Mouse (Mus musculus): ENCODE data around the gene Ppfibp2. TPM values are rescaled to one million over a fixed set of nuclear protein-coding genes. Genes with fewer than 3 reads are reported as not detected.

Gene Ppfibp2
- total RNA-seq, 1 experiment, result 6.0 TPM

DNA sequence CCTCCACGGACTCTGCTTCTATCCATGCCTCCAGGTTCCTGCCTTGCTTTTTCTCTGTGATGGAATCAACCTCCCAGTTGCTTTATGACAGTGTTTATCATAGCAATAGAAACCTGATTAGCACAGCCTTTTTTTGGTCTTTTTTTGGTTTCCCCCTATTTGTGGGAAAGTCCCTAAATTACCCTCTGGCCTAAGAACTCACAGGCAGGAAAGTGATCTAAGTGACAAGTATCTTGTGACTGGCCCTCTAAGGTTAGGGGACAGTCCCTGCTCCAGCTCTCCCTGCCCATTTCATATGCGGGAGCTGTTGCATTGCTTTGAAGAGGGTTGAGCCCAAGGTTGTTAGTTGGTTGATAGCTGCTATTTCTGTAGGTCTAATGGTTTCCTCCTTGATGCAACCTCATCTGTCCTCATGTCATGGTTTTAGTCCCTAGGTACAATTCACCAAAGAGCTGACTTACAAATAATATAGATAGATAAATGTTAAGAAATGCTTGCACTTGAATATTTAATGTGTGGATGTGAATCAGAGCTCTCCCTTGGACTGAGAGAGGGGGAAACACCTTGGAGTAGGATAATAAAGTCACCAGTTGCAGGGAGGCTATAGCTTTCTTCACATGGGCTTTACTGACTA is 14.7 kb downstream of the Ppfibp2 start:
- Histone ChIP-seq H3K36me3 (ENCODE audit: control insufficient read depth, insufficient read depth, low read length, poor library complexity, severe bottlenecking) (no peaks in the 10 kb centered on the region), H3K9ac (ENCODE audit: insufficient read depth, low read depth, low read length, poor library complexity, severe bottlenecking) (no peak overlapping the region), H3K27ac (ENCODE audit: insufficient read depth, low read depth, low read length, poor library complexity, severe bottlenecking) (no peak overlapping the region), H3K4me3 (ENCODE audit: insufficient read depth in 1 of 2, low read depth in 1 of 2, low read length in 2 of 2, poor library complexity in 1 of 2, severe bottlenecking in 1 of 2) (no peak overlapping the region), H3K4me1 (ENCODE audit: control insufficient read depth in 2 of 2, insufficient read depth in 2 of 2, low read length in 2 of 2, poor library complexity in 1 of 2) (no peaks in the 10 kb centered on the region; a peak in 1 of 4 replicates), H3K9me3 (ENCODE audit: control insufficient read depth, insufficient read depth, low read depth, low read length) (no peaks in the 10 kb centered on the region)
- no peak for TF ChIP-seq CHD2 (IDR thresholded peaks at IDR 0.05; ENCODE audit: low read depth, low read length)
- DNase-seq (ENCODE audit: low read depth, low spot score), result no peak
- in situ Hi-C loops (cut with MboI; ENCODE audit: low sequenced_read_pairs in 2 of 2, unreplicated experiment in 2 of 2), result no loop called here

DNA sequence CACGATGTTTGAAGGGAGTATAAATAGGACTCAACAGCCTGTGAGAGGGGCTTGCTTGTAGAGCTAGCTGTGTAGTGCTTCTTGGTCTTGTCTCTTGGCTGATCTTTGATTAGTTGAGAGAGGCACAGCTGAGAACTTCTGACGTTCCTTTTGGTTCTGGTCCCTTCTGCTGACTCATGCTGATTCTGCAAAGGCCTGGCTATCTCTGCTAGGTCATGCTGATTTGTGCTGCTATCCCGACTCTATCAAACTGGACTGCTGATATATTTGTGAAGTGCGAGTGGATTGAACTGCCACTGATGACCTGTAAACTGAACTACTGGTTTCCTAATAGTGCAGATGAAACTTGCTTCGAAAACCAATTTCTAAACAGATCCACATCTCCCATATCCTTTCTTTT is 15.9 kb downstream of the Ppfibp2 start:
- no peak for TF ChIP-seq HCFC1 (IDR thresholded peaks at IDR 0.05; ENCODE audit: borderline replicate concordance, insufficient read depth, low read length)
- no peak for TF ChIP-seq MAFK (IDR thresholded peaks at IDR 0.05; ENCODE audit: insufficient read depth, low read depth, low read length)
- TF ChIP-seq ZNF384 (IDR thresholded peaks at IDR 0.05; ENCODE audit: low read depth, low read length), result no peak
- no peak for TF ChIP-seq CHD2 (IDR thresholded peaks at IDR 0.05; ENCODE audit: low read depth, low read length)
- TF ChIP-seq ZC3H11A (IDR thresholded peaks at IDR 0.05; ENCODE audit: borderline replicate concordance, low read depth, low read length), result no peak
- no peaks in the 10 kb centered on the region; a peak in 1 of 4 replicates for H3K4me1 ChIP-seq (ENCODE audit: control insufficient read depth in 2 of 2, insufficient read depth in 2 of 2, low read length in 2 of 2, poor library complexity in 1 of 2)
- no peak overlapping the region for H3K9ac ChIP-seq (ENCODE audit: insufficient read depth, low read depth, low read length, poor library complexity, severe bottlenecking)
- no peak overlapping the region for H3K27ac ChIP-seq (ENCODE audit: insufficient read depth, low read depth, low read length, poor library complexity, severe bottlenecking)
- H3K9me3 ChIP-seq (ENCODE audit: control insufficient read depth, insufficient read depth, low read depth, low read length), result no peaks in the 10 kb centered on the region
- no peak for DNase-seq (ENCODE audit: low read depth, low spot score)
- in situ Hi-C loops (cut with MboI; ENCODE audit: low sequenced_read_pairs in 2 of 2, unreplicated experiment in 2 of 2), result no loop called here
- no peak overlapping the region for H3K4me3 ChIP-seq (ENCODE audit: insufficient read depth in 1 of 2, low read depth in 1 of 2, low read length in 2 of 2, poor library complexity in 1 of 2, severe bottlenecking in 1 of 2)
- H3K36me3 ChIP-seq (ENCODE audit: control insufficient read depth, insufficient read depth, low read length, poor library complexity, severe bottlenecking), result no peaks in the 10 kb centered on the region

DNA sequence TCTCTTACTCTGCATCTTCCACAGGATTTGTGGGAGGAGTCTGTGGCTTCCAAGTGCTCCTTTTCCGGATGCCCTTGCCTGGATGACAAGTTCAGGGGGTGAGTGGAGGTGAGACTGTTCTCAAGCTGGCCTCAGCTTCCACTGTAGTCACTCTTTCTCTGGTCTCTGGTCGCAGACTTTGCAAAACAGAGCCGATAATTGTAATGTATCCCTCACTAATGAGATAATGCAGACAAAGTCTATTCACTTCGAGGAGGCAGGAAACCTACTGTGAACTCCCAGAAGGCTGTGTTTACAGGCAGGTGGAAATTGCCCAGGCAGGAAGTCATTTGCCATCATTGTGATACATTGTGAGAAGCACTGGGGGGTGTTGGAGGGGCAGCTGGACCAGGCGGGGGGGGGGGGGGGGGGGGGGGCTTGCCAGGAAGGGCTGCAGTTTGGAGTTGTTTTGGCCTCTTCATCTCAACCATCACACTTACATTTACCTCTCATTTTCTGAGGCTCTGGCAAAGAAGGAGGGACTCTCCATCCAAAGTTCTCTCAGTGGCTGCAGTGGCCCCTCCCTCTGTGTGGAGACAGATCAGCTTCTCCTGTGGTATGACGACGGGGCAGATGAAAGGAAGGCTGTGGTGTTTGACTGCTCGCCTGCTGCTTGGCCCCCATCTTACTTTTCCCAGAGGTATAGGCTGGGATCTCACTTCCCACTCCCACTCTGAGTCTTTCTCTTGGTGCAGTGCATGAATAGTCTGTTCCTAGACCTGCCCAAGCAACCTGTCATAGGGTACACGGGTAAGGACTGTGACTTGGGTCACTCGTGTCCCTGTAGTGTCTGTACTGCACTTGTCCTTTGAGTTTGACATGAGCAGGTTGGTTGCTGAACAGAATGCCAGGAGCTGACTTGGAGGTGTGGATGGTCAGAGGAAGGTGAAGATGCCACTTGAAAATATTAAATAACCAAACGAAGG is 23.3 kb downstream of the Ppfibp2 start:
- Histone ChIP-seq H3K4me3 (ENCODE audit: insufficient read depth in 1 of 2, low read depth in 1 of 2, low read length in 2 of 2, poor library complexity in 1 of 2, severe bottlenecking in 1 of 2) (no peak overlapping the region), H3K9me3 (ENCODE audit: control insufficient read depth, insufficient read depth, low read depth, low read length) (no peaks in the 10 kb centered on the region), H3K27ac (ENCODE audit: insufficient read depth, low read depth, low read length, poor library complexity, severe bottlenecking) (peak overlapping the region; percentile 55), H3K36me3 (ENCODE audit: control insufficient read depth, insufficient read depth, low read length, poor library complexity, severe bottlenecking) (peaks cover 3% of the 10 kb centered on the region; the same call in 1 of the 2 replicates), H3K9ac (ENCODE audit: insufficient read depth, low read depth, low read length, poor library complexity, severe bottlenecking) (no peak overlapping the region), H3K4me1 (ENCODE audit: control insufficient read depth in 2 of 2, insufficient read depth in 2 of 2, low read length in 2 of 2, poor library complexity in 1 of 2) (peaks cover 8 to 18% of the 10 kb centered on the region in 2 experiments; a peak in 3 of 4 replicates)
- in situ Hi-C loops (cut with MboI; ENCODE audit: low sequenced_read_pairs in 2 of 2, unreplicated experiment in 2 of 2), result no loop called here
- no peak for DNase-seq (ENCODE audit: low read depth, low spot score)
- TF ChIP-seq ZC3H11A (IDR thresholded peaks at IDR 0.05; ENCODE audit: borderline replicate concordance, low read depth, low read length), result no peak
- TF ChIP-seq HCFC1 (IDR thresholded peaks at IDR 0.05; ENCODE audit: borderline replicate concordance, insufficient read depth, low read length), result no peak

DNA sequence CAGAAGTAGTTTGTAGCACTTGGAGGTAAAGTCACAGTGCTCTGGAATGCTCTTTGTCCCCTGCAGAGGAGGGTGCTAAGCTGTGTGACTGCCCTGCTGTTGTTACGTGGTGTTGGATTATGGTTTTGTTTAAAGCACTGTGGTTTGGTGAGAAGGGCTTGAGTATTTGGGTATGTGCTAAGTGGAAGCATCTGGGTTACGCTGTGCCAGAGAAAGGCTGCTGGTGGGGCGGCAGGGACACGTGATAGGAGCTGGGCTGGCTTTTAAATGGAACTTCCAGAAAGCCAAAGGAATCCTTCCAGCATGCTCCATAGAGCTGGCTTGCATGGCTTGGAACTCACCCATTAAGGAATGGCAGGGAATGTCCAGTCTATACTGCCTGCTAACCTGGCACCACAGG is 24.2 kb downstream of the Ppfibp2 start:
- in situ Hi-C loops (cut with MboI; ENCODE audit: low sequenced_read_pairs in 2 of 2, unreplicated experiment in 2 of 2), result no loop called here
- Histone ChIP-seq H3K4me3 (ENCODE audit: insufficient read depth in 1 of 2, low read depth in 1 of 2, low read length in 2 of 2, poor library complexity in 1 of 2, severe bottlenecking in 1 of 2) (no peak overlapping the region), H3K4me1 (ENCODE audit: control insufficient read depth in 2 of 2, insufficient read depth in 2 of 2, low read length in 2 of 2, poor library complexity in 1 of 2) (peaks cover 8 to 18% of the 10 kb centered on the region in 2 experiments; a peak in 3 of 4 replicates), H3K9ac (ENCODE audit: insufficient read depth, low read depth, low read length, poor library complexity, severe bottlenecking) (no peak overlapping the region), H3K9me3 (ENCODE audit: control insufficient read depth, insufficient read depth, low read depth, low read length) (no peaks in the 10 kb centered on the region), H3K36me3 (ENCODE audit: control insufficient read depth, insufficient read depth, low read length, poor library complexity, severe bottlenecking) (peaks cover 3% of the 10 kb centered on the region; the same call in 1 of the 2 replicates), H3K27ac (ENCODE audit: insufficient read depth, low read depth, low read length, poor library complexity, severe bottlenecking) (no peak overlapping the region; the same call in 1 of the 2 replicates)
- TF ChIP-seq ZC3H11A (IDR thresholded peaks at IDR 0.05; ENCODE audit: borderline replicate concordance, low read depth, low read length) (no peak), MAFK (IDR thresholded peaks at IDR 0.05; ENCODE audit: insufficient read depth, low read depth, low read length) (no peak), HCFC1 (IDR thresholded peaks at IDR 0.05; ENCODE audit: borderline replicate concordance, insufficient read depth, low read length) (no peak), CHD2 (IDR thresholded peaks at IDR 0.05; ENCODE audit: low read depth, low read length) (no peak), ZNF384 (IDR thresholded peaks at IDR 0.05; ENCODE audit: low read depth, low read length) (no peak)
- DNase-seq (ENCODE audit: low read depth, low spot score), result no peak

All from ES-E14 (cell line).